12 mouse cellular contexts compared by ENCODE assay signal in the genomic region with DNA sequence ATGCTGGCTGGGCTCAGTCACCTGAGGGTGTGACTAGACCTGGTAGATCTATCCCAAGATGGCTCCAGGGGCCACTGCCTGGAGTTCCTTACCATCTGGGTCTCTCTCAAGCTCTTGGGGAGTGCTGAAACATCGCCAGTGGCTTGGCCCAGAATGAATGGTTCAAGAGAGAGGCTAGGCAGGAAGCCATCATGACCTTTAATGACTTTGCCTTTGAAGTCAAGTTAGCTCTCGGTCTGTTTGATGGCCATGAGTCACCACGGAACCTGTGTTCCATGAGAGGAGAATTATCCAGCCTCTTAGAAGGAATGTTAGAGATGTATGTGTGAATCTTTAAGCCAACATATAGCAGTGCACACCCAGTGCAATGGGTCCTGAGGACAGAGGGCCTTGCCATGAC.
"Had no signal": no experiment of that assay in that cellular context is flagged by ENCODE, and none has a peak within 500 bp of the region (broad histone marks: within the 10 kb centered on the region; RNA-seq: fewer than 3 reads in every experiment).

No protein-coding gene starts in this region.

- H3K27ac ChIP-seq: limb, embryonic 10.5 days; liver, embryonic 14.5 days; neural tube, embryonic 12.5 days; stomach, postnatal 0 days had no signal

- H3K27me3 ChIP-seq: neural tube, embryonic 12.5 days had no signal

- H3K36me3 ChIP-seq: limb, embryonic 10.5 days had no signal

- H3K4me2 ChIP-seq: neural tube, embryonic 12.5 days had no signal

- DNase-seq: kidney, adult 8-10 months; kidney, postnatal 36 days; layer of hippocampus, adult 9-11 months; lung, adult 2 months; lung, postnatal 36 days; midbrain, embryonic 14.5 days; thymus, postnatal 4 days had no signal

- H3K9ac ChIP-seq: liver, embryonic 14.5 days; neural tube, embryonic 12.5 days had no signal

- H3K9me3 ChIP-seq: limb, embryonic 10.5 days; neural tube, embryonic 12.5 days had no signal

- ATAC-seq: lung, postnatal 0 days had no signal

- H3K4me3 ChIP-seq: limb, embryonic 10.5 days; neural tube, embryonic 12.5 days had no signal
